Mouse (Mus musculus) lung, postnatal 0 days (tissue): ENCODE data around the gene Rnf5. TPM values are rescaled to one million over a fixed set of nuclear protein-coding genes. Genes with fewer than 3 reads are reported as not detected.

Experiments used
- ATAC-seq: fragments of 200-750 bp; cut with Nextera tagmentation; 2 replicates; pipeline ENCODE4 v1.8.0; 2017; ENCODE audit warnings: moderate library complexity
- DNase-seq: peaks from one replicate; pipeline ENCODE4 v3.0.0-alpha.2; 2016; ENCODE audit warnings: low spot score
- H3K27ac ChIP-seq: fragments of 300-500 bp; sonication (generic); 2 replicates; pipeline ENCODE4 v1.5.1; 2014; ENCODE audit warnings: antibody characterized with exemption, mild to moderate bottlenecking, low read length, mixed read lengths
- H3K27me3 ChIP-seq: fragments of 300-500 bp; sonication (generic); replicated peaks from 2 replicates; pipeline ENCODE4 v1.6.1; 2014; ENCODE audit warnings: low read length, mixed read lengths; ENCODE audit not compliant: insufficient read depth
- H3K36me3 ChIP-seq: fragments of 300-500 bp; sonication (generic); 2 replicates; pipeline ENCODE4 v1.6.1; 2014; ENCODE audit warnings: low read length, mixed read lengths; ENCODE audit not compliant: insufficient read depth
- H3K4me1 ChIP-seq: fragments of 300-500 bp; sonication (generic); 2 replicates; pipeline ENCODE4 v1.6.1; 2014; ENCODE audit warnings: antibody characterized with exemption, low read depth, low read length, mixed read lengths; ENCODE audit not compliant: insufficient read depth
- H3K4me2 ChIP-seq: fragments of 300-500 bp; sonication (generic); replicated peaks from 2 replicates; pipeline ENCODE4 v1.6.1; 2014; ENCODE audit warnings: low read depth, mild to moderate bottlenecking, low read length, moderate library complexity, mixed read lengths
- H3K4me3 ChIP-seq: fragments of 300-500 bp; sonication (generic); 2 replicates; pipeline ENCODE4 v1.5.1; 2014; ENCODE audit warnings: low read depth, low read length
- H3K9ac ChIP-seq: fragments of 300-500 bp; sonication (generic); replicated peaks from 2 replicates; pipeline ENCODE4 v1.6.1; 2014; ENCODE audit warnings: low read depth, mild to moderate bottlenecking
- H3K9me3 ChIP-seq: fragments of 300-500 bp; sonication (generic); 2 replicates; pipeline ENCODE4 v1.6.1; 2016; ENCODE audit warnings: low read length, mixed read lengths
- CTCF ChIP-seq: IDR thresholded peaks from 2 replicates; pipeline ENCODE4 v1.5.1; 2016; ENCODE audit warnings: antibody characterized with exemption, mild to moderate bottlenecking
- EP300 ChIP-seq: IDR thresholded peaks from 2 replicates; pipeline ENCODE4 v1.6.1; 2016; ENCODE audit warnings: antibody characterized with exemption, mild to moderate bottlenecking, control low read depth
- WGBS: fragments of 180-500 bp; shearing (Covaris S2); extraction: QIAGEN DNeasy Blood & Tissue Kit; methylation state at CpG from one replicate; pipeline ENCODE4 v1.1.7; 2014; 5-methylcytosine and 5-hydroxymethylcytosine counted together
- polyA plus RNA-seq: library from polyadenylated mRNA; unstranded; fragments of >200 nt; fragmentation: Nextera tagmentation; extraction: Ambion mirVana; gene quantifications from 2 replicates; pipeline ENCODE4 v1.2.1, GENCODE M21; 2015

The Rnf5 gene
- polyA plus RNA-seq, 1 experiment from 2014 or later, result 81.5 TPM

DNA sequence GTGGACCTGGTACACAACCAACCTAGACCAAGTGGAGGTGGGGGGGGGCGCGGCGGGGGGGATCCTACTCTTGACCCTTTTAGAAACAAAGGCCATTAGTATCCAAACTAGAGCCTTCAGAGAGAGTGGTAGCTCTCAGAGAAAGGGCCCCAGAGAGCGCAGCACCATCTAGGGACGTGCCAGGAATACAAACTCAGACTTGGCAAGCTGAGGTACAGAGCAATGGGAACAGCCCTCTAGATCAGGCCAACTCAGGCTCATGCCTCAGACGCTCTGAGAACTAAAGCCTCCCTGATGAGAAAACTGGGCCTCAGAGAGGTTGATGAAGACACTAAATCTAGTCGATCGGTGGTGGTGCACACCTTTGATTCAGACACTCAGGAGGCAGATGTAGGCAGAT lies 18.4 kb downstream of the Rnf5 start:
- H3K4me2 ChIP-seq, result no peak overlapping the region
- H3K9ac ChIP-seq, result no peak overlapping the region
- H3K4me3 ChIP-seq, result no peak overlapping the region
- H3K36me3 ChIP-seq, result no peaks in the 10 kb centered on the region
- no peak for ATAC-seq
- H3K4me1 ChIP-seq, result peaks cover 22% of the 10 kb centered on the region; the same call in 1 of the 2 replicates
- WGBS, result 90% methylated on average over 8 of the region's 8 CpGs
- DNase-seq, result no peak
- H3K9me3 ChIP-seq, result no peaks in the 10 kb centered on the region
- TF ChIP-seq EP300 (no peak), CTCF (no peak)
- no peaks in the 10 kb centered on the region for H3K27me3 ChIP-seq
- H3K27ac ChIP-seq, result no peak overlapping the region

DNA sequence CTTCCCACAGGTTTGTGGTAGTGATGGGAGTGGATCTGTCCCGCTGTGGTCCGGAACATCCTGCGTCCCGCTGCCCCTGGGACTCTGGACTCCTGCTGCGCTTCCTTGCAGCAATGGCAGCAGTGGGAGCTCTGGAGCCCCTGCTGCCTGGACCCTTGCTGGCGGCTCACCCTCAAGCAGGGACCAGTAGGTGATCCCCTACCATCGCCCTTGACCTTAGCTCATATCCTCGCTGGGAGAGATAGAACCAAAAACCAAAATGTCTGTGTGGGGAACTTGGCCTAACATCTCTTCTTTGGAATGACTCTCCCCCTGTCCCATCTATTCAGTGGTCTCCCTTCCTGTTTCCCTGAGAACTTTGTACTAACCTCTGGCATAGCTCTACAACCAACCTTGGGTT lies 19.7 kb downstream of the Rnf5 start:
- peaks cover 13% of the 10 kb centered on the region; the same call in 1 of the 2 replicates for H3K4me1 ChIP-seq
- no peaks in the 10 kb centered on the region for H3K27me3 ChIP-seq
- H3K9me3 ChIP-seq, result no peaks in the 10 kb centered on the region
- H3K4me3 ChIP-seq, result no peak overlapping the region
- H3K9ac ChIP-seq, result no peak overlapping the region
- 97% methylated on average over 8 of the region's 8 CpGs for WGBS
- ATAC-seq (no peak), DNase-seq (no peak)
- H3K36me3 ChIP-seq, result no peaks in the 10 kb centered on the region
- H3K4me2 ChIP-seq, result no peak overlapping the region
- TF ChIP-seq EP300 (no peak), CTCF (no peak)
- H3K27ac ChIP-seq, result no peak overlapping the region

DNA sequence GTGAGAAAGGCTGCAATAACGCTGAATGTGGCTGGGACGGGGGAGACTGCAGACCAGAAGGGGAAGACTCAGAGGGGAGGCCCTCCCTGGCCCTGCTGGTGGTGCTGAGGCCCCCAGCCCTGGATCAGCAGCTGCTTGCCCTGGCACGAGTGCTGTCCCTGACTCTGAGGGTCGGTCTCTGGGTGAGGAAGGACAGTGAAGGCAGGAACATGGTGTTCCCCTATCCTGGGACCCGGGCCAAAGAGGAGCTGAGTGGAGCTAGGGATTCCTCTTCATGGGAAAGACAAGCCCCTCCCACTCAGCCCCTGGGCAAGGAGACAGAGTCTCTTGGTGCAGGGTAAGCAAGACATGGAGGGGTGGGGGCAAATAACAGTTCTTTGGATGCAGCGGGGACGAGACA lies 20.1 kb downstream of the Rnf5 start:
- peaks cover 8% of the 10 kb centered on the region; the same call in 1 of the 2 replicates for H3K4me1 ChIP-seq
- H3K4me3 ChIP-seq, result no peak overlapping the region
- no peaks in the 10 kb centered on the region for H3K36me3 ChIP-seq
- no peaks in the 10 kb centered on the region for H3K27me3 ChIP-seq
- WGBS, result 50% methylated on average over 7 of the region's 7 CpGs
- no peaks in the 10 kb centered on the region for H3K9me3 ChIP-seq
- DNase-seq (peak; percentile 58), ATAC-seq (no peak; the same call in 1 of the 2 replicates)
- TF ChIP-seq EP300 (no peak), CTCF (no peak)
- H3K9ac ChIP-seq, result no peak overlapping the region
- no peak overlapping the region for H3K27ac ChIP-seq
- no peak overlapping the region for H3K4me2 ChIP-seq

DNA sequence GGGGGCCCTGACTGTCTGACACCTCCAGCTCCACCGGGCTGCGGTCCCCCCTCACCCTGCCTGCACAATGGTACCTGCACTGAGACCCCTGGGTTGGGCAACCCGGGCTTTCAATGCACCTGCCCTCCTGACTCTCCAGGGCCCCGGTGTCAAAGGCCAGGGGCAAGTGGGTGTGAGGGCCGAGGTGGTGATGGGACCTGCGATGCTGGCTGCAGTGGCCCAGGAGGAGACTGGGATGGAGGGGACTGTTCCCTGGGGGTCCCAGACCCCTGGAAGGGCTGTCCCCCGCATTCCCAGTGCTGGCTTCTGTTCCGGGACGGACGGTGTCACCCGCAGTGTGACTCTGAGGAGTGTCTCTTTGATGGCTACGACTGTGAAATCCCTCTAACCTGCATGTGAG lies 21.0 kb downstream of the Rnf5 start:
- no peaks in the 10 kb centered on the region for H3K27me3 ChIP-seq
- ATAC-seq (no peak), DNase-seq (no peak)
- no peak overlapping the region for H3K4me3 ChIP-seq
- H3K36me3 ChIP-seq, result no peaks in the 10 kb centered on the region
- H3K9ac ChIP-seq, result no peak overlapping the region
- no peak overlapping the region for H3K27ac ChIP-seq
- TF ChIP-seq CTCF, result no peak
- TF ChIP-seq EP300, result no peak
- 0 out of 2 replicates have a peak, but pooled peaks cover 4% of the 10 kb centered on the region for H3K4me1 ChIP-seq
- no peaks in the 10 kb centered on the region for H3K9me3 ChIP-seq
- WGBS, result 80% methylated on average over 12 of the region's 12 CpGs
- no peak overlapping the region for H3K4me2 ChIP-seq

DNA sequence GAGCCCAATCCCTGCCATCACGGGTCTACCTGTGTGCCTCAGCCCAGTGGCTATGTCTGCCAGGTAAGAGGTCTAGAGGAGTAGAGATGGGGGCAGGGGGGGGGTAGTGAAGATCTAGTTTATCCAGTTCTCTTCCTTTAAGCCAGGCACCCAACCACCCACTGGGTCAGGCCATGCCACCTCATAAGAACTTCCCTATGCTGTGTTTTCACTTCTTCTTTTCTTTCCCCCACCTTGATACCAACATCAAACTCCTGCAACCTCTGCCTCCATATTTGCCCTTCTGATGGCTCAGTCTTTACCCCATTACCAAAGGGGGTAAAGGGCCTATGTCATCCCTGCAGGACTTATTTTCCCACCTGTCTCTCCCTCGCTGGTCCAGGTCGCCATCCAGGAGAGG lies 25.4 kb downstream of the Rnf5 start:
- ATAC-seq (no peak), DNase-seq (no peak)
- WGBS, result 91% methylated on average over 3 of the region's 3 CpGs
- Histone ChIP-seq H3K27ac (no peak overlapping the region), H3K4me1 (no peaks in the 10 kb centered on the region), H3K9ac (no peak overlapping the region), H3K27me3 (no peaks in the 10 kb centered on the region), H3K9me3 (no peaks in the 10 kb centered on the region), H3K36me3 (no peaks in the 10 kb centered on the region), H3K4me2 (no peak overlapping the region), H3K4me3 (no peak overlapping the region)
- no peak for TF ChIP-seq CTCF
- no peak for TF ChIP-seq EP300

DNA sequence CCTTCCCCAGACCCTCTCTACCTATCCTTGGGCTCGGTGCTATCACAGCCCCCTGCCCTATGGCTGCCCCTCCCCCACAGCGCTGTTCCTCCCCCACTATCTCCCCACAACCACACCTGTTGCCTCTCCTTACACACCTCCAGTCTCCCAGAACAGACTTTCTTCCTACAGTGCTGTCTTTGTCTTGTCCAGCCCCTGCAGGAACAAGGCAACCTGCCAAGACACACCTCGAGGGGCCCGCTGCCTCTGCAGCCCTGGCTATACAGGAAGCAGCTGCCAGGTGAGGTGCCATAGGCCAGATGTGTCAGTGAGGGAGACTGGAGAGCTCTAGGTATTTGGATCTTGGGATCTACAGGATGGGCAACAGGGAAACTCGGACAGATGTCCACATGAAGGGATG lies 26.9 kb downstream of the Rnf5 start:
- ATAC-seq (no peak), DNase-seq (no peak)
- Histone ChIP-seq H3K9ac (no peak overlapping the region), H3K9me3 (no peaks in the 10 kb centered on the region), H3K4me1 (no peaks in the 10 kb centered on the region), H3K36me3 (no peaks in the 10 kb centered on the region), H3K27ac (no peak overlapping the region), H3K4me3 (no peak overlapping the region), H3K27me3 (no peaks in the 10 kb centered on the region), H3K4me2 (no peak overlapping the region)
- 46% methylated on average over 5 of the region's 5 CpGs for WGBS
- no peak for TF ChIP-seq CTCF
- no peak for TF ChIP-seq EP300

DNA sequence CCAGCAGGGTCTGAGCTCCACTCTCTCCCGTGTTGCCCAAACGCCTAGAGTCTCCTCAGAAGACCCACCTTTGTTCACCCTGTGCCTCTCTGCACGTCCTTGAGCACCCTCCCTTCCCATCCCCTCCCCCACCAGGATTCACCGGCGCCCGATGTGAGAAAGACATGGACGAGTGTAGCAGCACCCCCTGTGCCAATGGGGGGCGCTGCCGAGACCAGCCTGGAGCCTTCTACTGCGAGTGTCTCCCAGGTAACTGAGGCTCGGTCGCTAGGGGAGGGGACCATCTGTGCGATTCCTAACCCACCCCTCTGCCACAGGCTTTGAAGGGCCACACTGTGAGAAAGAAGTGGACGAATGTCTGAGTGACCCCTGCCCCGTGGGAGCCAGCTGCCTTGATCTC lies 31.1 kb downstream of the Rnf5 start:
- Histone ChIP-seq H3K36me3 (no peaks in the 10 kb centered on the region), H3K27ac (no peak overlapping the region), H3K9ac (no peak overlapping the region), H3K4me1 (no peaks in the 10 kb centered on the region), H3K27me3 (no peaks in the 10 kb centered on the region), H3K4me3 (no peak overlapping the region), H3K9me3 (no peaks in the 10 kb centered on the region), H3K4me2 (no peak overlapping the region)
- ATAC-seq, result no peak; the same call in 1 of the 2 replicates
- 25% methylated on average over 15 of the region's 15 CpGs for WGBS
- no peak for DNase-seq
- TF ChIP-seq EP300 (no peak), CTCF (peak; percentile 39; the same call in 1 of the 2 replicates)
